Mouse (Mus musculus) liver, embryonic 14.5 days (tissue): ENCODE data around the gene H6pd. TPM values are rescaled to one million over a fixed set of nuclear protein-coding genes. Genes with fewer than 3 reads are reported as not detected.

Experiments
- ATAC-seq: fragments of 200-750 bp; cut with Nextera tagmentation; 2 replicates; pipeline ENCODE4 v1.8.0; 2017; ENCODE audit warnings: moderate number of reproducible peaks, mild to moderate bottlenecking, moderate library complexity; ENCODE audit not compliant: insufficient read depth
- DNase-seq, 3 experiments: peaks; one replicate each; pipeline ENCODE4 v3.0.0-alpha.2; 2012 to 2013; ENCODE audit warnings: low read depth in 3 of 3, low spot score in 3 of 3
- H3K27ac ChIP-seq: fragments of 300-500 bp; sonication (generic); 2 replicates; pipeline ENCODE4 v1.5.1; 2014; ENCODE audit warnings: moderate library complexity, mild to moderate bottlenecking, control low read depth, inconsistent platforms
- H3K27me3 ChIP-seq: fragments of 300-500 bp; sonication (generic); 2 replicates; pipeline ENCODE4 v1.6.1; 2014; ENCODE audit warnings: mild to moderate bottlenecking, low read length, moderate library complexity; ENCODE audit not compliant: control insufficient read depth, insufficient read depth
- H3K36me3 ChIP-seq: fragments of 300-500 bp; sonication (generic); replicated peaks from 2 replicates; pipeline ENCODE4 v1.6.1; 2014; ENCODE audit warnings: low read depth; ENCODE audit not compliant: control insufficient read depth, insufficient read depth
- H3K4me1 ChIP-seq, 2 experiments: fragments of 200-500 bp in 1 of 2; fragments of 300-500 bp in 1 of 2; sonication (generic) in 1 of 2; replicated peaks; 2 replicates each; pipeline ENCODE4 v1.6.1; 2012 to 2014; ENCODE audit warnings: antibody characterized with exemption in 1 of 2, inconsistent platforms in 1 of 2, low read length in 1 of 2; ENCODE audit not compliant: control insufficient read depth in 2 of 2, insufficient read depth in 2 of 2
- H3K4me2 ChIP-seq: fragments of 300-500 bp; sonication (generic); 2 replicates; pipeline ENCODE4 v1.6.1; 2014; ENCODE audit warnings: low read depth, mild to moderate bottlenecking, control low read depth, moderate library complexity
- H3K4me3 ChIP-seq, 2 experiments: fragments of 200-500 bp in 1 of 2; fragments of 300-500 bp in 1 of 2; sonication (generic) in 1 of 2; 2 replicates each; pipeline ENCODE4 v1.5.1; 2012 to 2014; ENCODE audit warnings: low read depth in 2 of 2, low read length in 2 of 2, mild to moderate bottlenecking in 2 of 2, control low read depth in 1 of 2, inconsistent platforms in 1 of 2, moderate library complexity in 1 of 2; ENCODE audit not compliant: insufficient read depth in 1 of 2
- H3K9ac ChIP-seq: fragments of 300-500 bp; sonication (generic); replicated peaks from 2 replicates; pipeline ENCODE4 v1.6.1; 2014; ENCODE audit warnings: mild to moderate bottlenecking, control low read depth, moderate library complexity
- H3K9me3 ChIP-seq: fragments of 300-500 bp; sonication (generic); 2 replicates; pipeline ENCODE4 v1.6.1; 2016; ENCODE audit warnings: low read length, mixed read lengths; ENCODE audit not compliant: control insufficient read depth
- CTCF ChIP-seq: IDR thresholded peaks from 2 replicates; pipeline ENCODE4 v1.5.1; 2016; ENCODE audit warnings: antibody characterized with exemption, low read depth, control low read depth
- EP300 ChIP-seq: IDR thresholded peaks from 2 replicates; pipeline ENCODE4 v1.6.1; 2016; ENCODE audit warnings: antibody characterized with exemption, low read depth
- WGBS: fragments of 180-500 bp; shearing (Covaris S2); extraction: QIAGEN DNeasy Blood & Tissue Kit; methylation state at CpG from one replicate; pipeline ENCODE4 v1.1.7; 2014; ENCODE audit not compliant: insufficient replicate concordance; 5-methylcytosine and 5-hydroxymethylcytosine counted together
- polyA plus RNA-seq, 2 experiments: library from polyadenylated mRNA; depleted of rRNA in 1 of 2; stranded (reverse) in 1 of 2; unstranded in 1 of 2; fragments of >200 nt; fragmentation: Nextera tagmentation in 1 of 2; extraction: Ambion mirVana in 1 of 2; gene quantifications; 2 replicates each; pipeline versions ENCODE4 v1.2.1 to v1.2.3; 2012 to 2014

Gene H6pd
- polyA plus RNA-seq, 2 experiments, result 7.9 to 8.3 TPM

- H3K4me1 ChIP-seq, result peaks cover 0 to 4% of the 10 kb centered on the region in 2 experiments; a peak in 2 of 4 replicates
- DNase-seq, result no peak
- H3K9me3 ChIP-seq, result no peaks in the 10 kb centered on the region
- ATAC-seq, result no peak
- H3K27ac ChIP-seq, result no peak overlapping the region
- no peaks in the 10 kb centered on the region for H3K36me3 ChIP-seq
- TF ChIP-seq EP300, result no peak
- TF ChIP-seq CTCF, result no peak
- no peak overlapping the region for H3K4me2 ChIP-seq
- no peak overlapping the region for H3K9ac ChIP-seq
- WGBS, result 48% methylated on average over 6 of the region's 6 CpGs
- H3K4me3 ChIP-seq, result no peak overlapping the region
- no peaks in the 10 kb centered on the region for H3K27me3 ChIP-seq
Observed at GRCm38 (mm10) chr4:149977181-149977580, 31.6 kb downstream of the H6pd start.

DNA sequence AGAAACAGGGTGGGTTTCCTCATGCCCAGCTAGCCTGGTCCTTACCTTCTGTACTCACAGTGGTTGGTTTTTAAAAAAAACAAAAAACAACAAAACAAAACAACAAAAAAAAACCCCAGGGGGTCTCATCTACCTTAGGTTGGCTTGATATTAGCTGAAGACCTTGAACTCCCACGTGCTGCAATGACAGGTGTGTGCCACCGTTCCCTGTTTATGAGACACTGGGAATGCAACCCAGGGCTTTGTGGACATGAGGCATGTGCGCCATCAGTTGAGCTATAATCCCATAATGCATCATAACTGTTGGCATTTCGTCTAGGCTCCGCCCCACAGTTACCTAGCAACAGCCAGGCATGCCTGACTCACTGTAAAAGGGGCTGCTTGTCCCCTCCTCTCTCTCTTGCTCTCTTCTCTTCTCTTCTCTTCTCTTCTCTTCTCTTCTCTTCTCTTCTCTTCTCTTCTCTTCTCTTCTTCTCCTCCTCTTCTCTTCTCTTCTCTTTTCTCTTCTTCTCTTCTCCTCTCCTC lies 33.0 kb downstream of the H6pd start:
- no peak for ATAC-seq
- Histone ChIP-seq H3K27me3 (no peaks in the 10 kb centered on the region), H3K9me3 (no peaks in the 10 kb centered on the region), H3K4me1 (peaks cover 0 to 4% of the 10 kb centered on the region in 2 experiments; a peak in 2 of 4 replicates), H3K9ac (no peak overlapping the region), H3K27ac (no peak overlapping the region), H3K4me3 (no peak overlapping the region), H3K4me2 (no peak overlapping the region), H3K36me3 (no peaks in the 10 kb centered on the region)
- 50% methylated on average over 5 of the region's 5 CpGs for WGBS
- no peak for DNase-seq
- no peak for TF ChIP-seq EP300
- TF ChIP-seq CTCF, result no peak

GRCm38 (mm10) chr4:149975291-149975690 lies 33.5 kb downstream of the H6pd start:
- peaks cover 0 to 4% of the 10 kb centered on the region in 2 experiments; a peak in 2 of 4 replicates for H3K4me1 ChIP-seq
- no peak overlapping the region for H3K27ac ChIP-seq
- H3K4me3 ChIP-seq, result no peak overlapping the region
- TF ChIP-seq EP300 (no peak), CTCF (no peak)
- ATAC-seq, result no peak
- 54% methylated on average over 8 of the region's 8 CpGs for WGBS
- H3K27me3 ChIP-seq, result no peaks in the 10 kb centered on the region
- no peak for DNase-seq
- H3K36me3 ChIP-seq, result no peaks in the 10 kb centered on the region
- no peak overlapping the region for H3K4me2 ChIP-seq
- no peaks in the 10 kb centered on the region for H3K9me3 ChIP-seq
- no peak overlapping the region for H3K9ac ChIP-seq

DNA sequence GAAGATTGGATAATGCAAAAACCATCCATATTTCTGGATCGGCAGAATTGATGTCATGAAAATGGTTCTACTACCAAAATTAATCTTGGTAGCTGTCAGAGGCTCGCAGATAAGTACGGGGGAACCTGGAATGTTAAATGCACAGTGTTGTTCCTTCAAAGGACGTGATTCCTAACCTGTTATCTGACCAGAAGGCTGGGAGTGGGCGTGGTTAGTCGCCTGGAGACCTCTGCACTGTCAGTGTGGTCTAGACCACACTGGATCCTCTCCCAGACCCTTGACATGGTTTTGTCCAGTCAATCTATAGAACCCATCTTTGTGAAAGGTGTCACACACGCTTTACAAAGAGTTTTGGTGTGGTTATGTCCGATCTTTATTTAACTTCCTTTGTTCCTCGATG lies 37.4 kb downstream of the H6pd start:
- no peak overlapping the region for H3K4me2 ChIP-seq
- 41% methylated on average over 9 of the region's 9 CpGs for WGBS
- DNase-seq (no peak), ATAC-seq (no peak)
- no peaks in the 10 kb centered on the region for H3K9me3 ChIP-seq
- H3K27ac ChIP-seq, result no peak overlapping the region
- no peaks in the 10 kb centered on the region for H3K27me3 ChIP-seq
- H3K4me1 ChIP-seq, result no peaks in the 10 kb centered on the region
- TF ChIP-seq CTCF, result no peak
- TF ChIP-seq EP300, result no peak
- no peaks in the 10 kb centered on the region for H3K36me3 ChIP-seq
- no peak overlapping the region for H3K9ac ChIP-seq
- no peak overlapping the region for H3K4me3 ChIP-seq

GRCm38 (mm10) chr4:149968526-149968925 lies 40.3 kb downstream of the H6pd start:
- H3K4me1 ChIP-seq, result no peaks in the 10 kb centered on the region
- TF ChIP-seq CTCF (no peak), EP300 (no peak)
- no peak overlapping the region for H3K4me3 ChIP-seq
- H3K27ac ChIP-seq, result no peak overlapping the region
- no peaks in the 10 kb centered on the region for H3K9me3 ChIP-seq
- no peaks in the 10 kb centered on the region for H3K27me3 ChIP-seq
- WGBS, result 22% methylated on average over 6 of the region's 6 CpGs
- ATAC-seq, result no peak
- H3K9ac ChIP-seq, result no peak overlapping the region
- DNase-seq, result no peak
- H3K4me2 ChIP-seq, result no peak overlapping the region
- no peaks in the 10 kb centered on the region for H3K36me3 ChIP-seq
